Mouse (Mus musculus) mammary gland, adult 2 months (tissue): ENCODE results near the gene Olfr618. TPM values are rescaled to one million over a fixed set of nuclear protein-coding genes. Genes with fewer than 3 reads are reported as not detected.

ENCODE experiments used
- polyA plus RNA-seq: library from polyadenylated mRNA; depleted of rRNA; stranded (reverse); fragments of >200 nt; gene quantifications from 2 replicates; pipeline ENCODE4 v1.2.3, GENCODE M21; 2012; ENCODE audit warnings: low replicate concordance; rRNA removed

The Olfr618 gene
- polyA plus RNA-seq: not detected in 2 replicates

GRCm38 (mm10) chr7:103589803-103590202 is at the start of gene Olfr618:
Gene Olfr618 (plus strand): TSS chr7:103590103.

GRCm38 (mm10) chr7:103542617-103543016 is 47.3 kb upstream of the Olfr618 start, which contains the start of gene Olfr612:
Gene Olfr612 (minus strand): TSS chr7:103542717.

GRCm38 (mm10) chr7:103547774-103548173 is 42.1 kb upstream of the Olfr618 start, which contains the start of gene Olfr613:
Gene Olfr613 (plus strand): TSS chr7:103548074.

GRCm38 (mm10) chr7:103555779-103556178 is 34.1 kb upstream of the Olfr618 start, which contains the start of gene Olfr615:
Gene Olfr615 (plus strand): TSS chr7:103556079.

GRCm38 (mm10) chr7:103569043-103569442 is 20.9 kb upstream of the Olfr618 start, which contains the start of gene Olfr616:
Gene Olfr616 (minus strand): TSS chr7:103569143.

GRCm38 (mm10) chr7:103572761-103573160 is 17.1 kb upstream of the Olfr618 start, which contains the start of gene Olfr617:
Gene Olfr617 (plus strand): TSS chr7:103573061.

GRCm38 (mm10) chr7:103600275-103600674 is 10.4 kb downstream of the Olfr618 start, which contains the start of gene Olfr619:
Gene Olfr619 (plus strand): TSS chr7:103600575.

GRCm38 (mm10) chr7:103612434-103612833 is 22.5 kb downstream of the Olfr618 start, which contains the start of gene Olfr620:
Gene Olfr620 (minus strand): TSS chr7:103612534.

GRCm38 (mm10) chr7:103642602-103643001 is 52.7 kb downstream of the Olfr618 start, which contains the start of gene Olfr622:
Gene Olfr622 (minus strand): TSS chr7:103642702.

Other genes starting within 250 kb of the Olfr618 start
- gene Olfr600, start 240.4 kb upstream of the Olfr618 start, polyA plus RNA-seq: not detected in 2 replicates
- not detected in 2 replicates for gene Olfr601, start 227.4 kb upstream of the Olfr618 start, polyA plus RNA-seq
- not detected in 2 replicates for gene Olfr603, start 203.9 kb upstream of the Olfr618 start, polyA plus RNA-seq
- not detected in 2 replicates for gene Usp17lc, start 175.0 kb upstream of the Olfr618 start, polyA plus RNA-seq
- not detected in 2 replicates for gene Olfr605, start 144.7 kb upstream of the Olfr618 start, polyA plus RNA-seq
- gene Olfr606, start 141.1 kb upstream of the Olfr618 start, polyA plus RNA-seq: not detected in 2 replicates
- gene Olfr607, start 126.0 kb upstream of the Olfr618 start, polyA plus RNA-seq: not detected in 2 replicates
- not detected in 2 replicates for gene Olfr608, start 120.2 kb upstream of the Olfr618 start, polyA plus RNA-seq
- gene Olfr609, start 92.0 kb upstream of the Olfr618 start, polyA plus RNA-seq: not detected in 2 replicates
- not detected in 2 replicates for gene Olfr610, start 78.0 kb upstream of the Olfr618 start, polyA plus RNA-seq
- not detected in 2 replicates for gene Olfr611, start 69.3 kb upstream of the Olfr618 start, polyA plus RNA-seq
- gene Olfr612, start 47.4 kb upstream of the Olfr618 start, polyA plus RNA-seq: not detected in 2 replicates
- not detected in 2 replicates for gene Olfr613, start 42.0 kb upstream of the Olfr618 start, polyA plus RNA-seq
- gene Olfr615, start 34.0 kb upstream of the Olfr618 start, polyA plus RNA-seq: not detected in 2 replicates
- not detected in 2 replicates for gene Olfr616, start 21.0 kb upstream of the Olfr618 start, polyA plus RNA-seq
- not detected in 2 replicates for gene Olfr617, start 17.0 kb upstream of the Olfr618 start, polyA plus RNA-seq
- gene Olfr619, start 10.5 kb downstream of the Olfr618 start, polyA plus RNA-seq: not detected in 2 replicates
- not detected in 2 replicates for gene Olfr620, start 22.4 kb downstream of the Olfr618 start, polyA plus RNA-seq
- not detected in 2 replicates for gene Olfr622, start 52.6 kb downstream of the Olfr618 start, polyA plus RNA-seq
- gene Olfr623, start 73.6 kb downstream of the Olfr618 start, polyA plus RNA-seq: not detected in 2 replicates
- not detected in 2 replicates for gene Olfr624, start 81.1 kb downstream of the Olfr618 start, polyA plus RNA-seq
- gene Olfr625-ps1, start 92.6 kb downstream of the Olfr618 start, polyA plus RNA-seq: not detected in 2 replicates
- not detected in 2 replicates for gene Olfr243, start 124.6 kb downstream of the Olfr618 start, polyA plus RNA-seq
- gene Olfr628, start 140.3 kb downstream of the Olfr618 start, polyA plus RNA-seq: not detected in 2 replicates
- not detected in 2 replicates for gene Olfr629, start 154.8 kb downstream of the Olfr618 start, polyA plus RNA-seq
- gene Olfr630, start 167.2 kb downstream of the Olfr618 start, polyA plus RNA-seq: not detected in 2 replicates
- gene Olfr69, start 181.5 kb downstream of the Olfr618 start, polyA plus RNA-seq: not detected in 2 replicates
- not detected in 2 replicates for gene Olfr68, start 189.6 kb downstream of the Olfr618 start, polyA plus RNA-seq
- not detected in 2 replicates for gene Olfr67, start 201.7 kb downstream of the Olfr618 start, polyA plus RNA-seq
- 79.2 and 80.0 TPM in 2 replicates for gene Hbb-bt, start 223.9 kb downstream of the Olfr618 start, polyA plus RNA-seq
- gene Hbb-bs, start 238.0 kb downstream of the Olfr618 start, polyA plus RNA-seq: 783 and 1,033 TPM in 2 replicates